23 mouse cellular contexts compared by ENCODE assay signal in genomic region chr9:74705698-74706097, GRCm38 (mm10).
DNase-seq lines count a peak whose midpoint lies in the region; ATAC-seq lines count a peak whose summit lies in the region.
"Had no signal": no experiment of that assay in that cellular context is flagged by ENCODE, and none has a peak within 500 bp of the region (broad histone marks: within the 10 kb centered on the region; RNA-seq: fewer than 3 reads in every experiment).

No protein-coding gene starts in this region.

- H3K27me3 ChIP-seq in midbrain, embryonic 11.5 days (ENCODE audit: control insufficient read depth, insufficient read depth, low read length): no peaks in the 10 kb centered on the region
- H3K27me3 ChIP-seq in midbrain, embryonic 13.5 days: no peaks in the 10 kb centered on the region
- no peaks in the 10 kb centered on the region for H3K27me3 ChIP-seq in hindbrain, embryonic 10.5 days (ENCODE audit: insufficient read depth, poor library complexity, severe bottlenecking)
- no peaks in the 10 kb centered on the region for H3K27me3 ChIP-seq in hindbrain, embryonic 16.5 days (replicated peaks; ENCODE audit: control insufficient read depth, insufficient read depth, low read length)
- H3K27me3 ChIP-seq: forebrain, embryonic 15.5 days; heart, embryonic 15.5 days; liver, embryonic 15.5 days; lung, embryonic 15.5 days; stomach, embryonic 15.5 days had no signal

- no peak overlapping the region for H3K4me3 ChIP-seq in midbrain, embryonic 11.5 days (ENCODE audit: low read depth, low read length)
- H3K4me3 ChIP-seq in midbrain, embryonic 13.5 days (replicated peaks): no peak overlapping the region
- no peak overlapping the region for H3K4me3 ChIP-seq in hindbrain, embryonic 10.5 days
- H3K4me3 ChIP-seq in hindbrain, embryonic 16.5 days (ENCODE audit: low read length): no peak overlapping the region
- H3K4me3 ChIP-seq: forebrain, embryonic 15.5 days; heart, embryonic 15.5 days; liver, embryonic 15.5 days; lung, embryonic 15.5 days; stomach, embryonic 15.5 days had no signal

- H3K9me3 ChIP-seq in midbrain, embryonic 11.5 days (ENCODE audit: control insufficient read depth, low read length): no peaks in the 10 kb centered on the region
- H3K9me3 ChIP-seq in midbrain, embryonic 13.5 days: no peaks in the 10 kb centered on the region
- H3K9me3 ChIP-seq in hindbrain, embryonic 10.5 days: no peaks in the 10 kb centered on the region
- no peaks in the 10 kb centered on the region for H3K9me3 ChIP-seq in hindbrain, embryonic 16.5 days (ENCODE audit: control insufficient read depth, low read length)
- H3K9me3 ChIP-seq: forebrain, embryonic 15.5 days; heart, embryonic 15.5 days; liver, embryonic 15.5 days; lung, embryonic 15.5 days; stomach, embryonic 15.5 days had no signal

- H3K4me2 ChIP-seq in midbrain, embryonic 11.5 days: no peak overlapping the region
- no peak overlapping the region for H3K4me2 ChIP-seq in midbrain, embryonic 13.5 days (replicated peaks)
- no peak overlapping the region for H3K4me2 ChIP-seq in hindbrain, embryonic 16.5 days (ENCODE audit: low read length)
- H3K4me2 ChIP-seq: forebrain, embryonic 15.5 days; heart, embryonic 15.5 days; liver, embryonic 15.5 days; lung, embryonic 15.5 days; stomach, embryonic 15.5 days had no signal

- no peaks in the 10 kb centered on the region for H3K36me3 ChIP-seq in midbrain, embryonic 11.5 days (ENCODE audit: control insufficient read depth, insufficient read depth, low read length)
- H3K36me3 ChIP-seq in midbrain, embryonic 13.5 days: no peaks in the 10 kb centered on the region
- no peaks in the 10 kb centered on the region for H3K36me3 ChIP-seq in hindbrain, embryonic 10.5 days
- H3K36me3 ChIP-seq in hindbrain, embryonic 16.5 days (ENCODE audit: control insufficient read depth, insufficient read depth, low read length): no peaks in the 10 kb centered on the region
- H3K36me3 ChIP-seq: forebrain, embryonic 15.5 days; heart, embryonic 15.5 days; liver, embryonic 15.5 days; lung, embryonic 15.5 days; stomach, embryonic 15.5 days had no signal

- no peak overlapping the region for H3K9ac ChIP-seq in midbrain, embryonic 11.5 days (ENCODE audit: low read length)
- no peak overlapping the region for H3K9ac ChIP-seq in midbrain, embryonic 13.5 days (replicated peaks)
- no peak overlapping the region for H3K9ac ChIP-seq in hindbrain, embryonic 16.5 days (ENCODE audit: low read depth, low read length)
- H3K9ac ChIP-seq: forebrain, embryonic 15.5 days; heart, embryonic 15.5 days; liver, embryonic 15.5 days; lung, embryonic 15.5 days; stomach, embryonic 15.5 days had no signal

- H3K27ac ChIP-seq in midbrain, embryonic 11.5 days (ENCODE audit: low read depth, low read length): no peak overlapping the region
- H3K27ac ChIP-seq in midbrain, embryonic 13.5 days: no peak overlapping the region
- peak overlapping the region; percentile 83 for H3K27ac ChIP-seq in hindbrain, embryonic 10.5 days
- no peak overlapping the region for H3K27ac ChIP-seq in hindbrain, embryonic 16.5 days (ENCODE audit: low read depth, low read length)
- H3K27ac ChIP-seq: forebrain, embryonic 15.5 days; heart, embryonic 15.5 days; liver, embryonic 15.5 days; lung, embryonic 15.5 days; stomach, embryonic 15.5 days had no signal

- 59% methylated on average over 4 of the region's 4 CpGs for WGBS in midbrain, embryonic 11.5 days
- WGBS in midbrain, embryonic 13.5 days: 50% methylated on average over 4 of the region's 4 CpGs
- WGBS in hindbrain, embryonic 10.5 days: 43% methylated on average over 4 of the region's 4 CpGs
- WGBS in hindbrain, embryonic 16.5 days: 47% methylated on average over 4 of the region's 4 CpGs

- ATAC-seq in midbrain, embryonic 11.5 days (ENCODE audit: low FRiP score): peak; percentile 60; the same call in 1 of the 2 replicates
- no peak for ATAC-seq in midbrain, embryonic 13.5 days
- ATAC-seq in hindbrain, embryonic 16.5 days: 0 out of 2 replicates have a peak, but pooled peaks have one; percentile 59
- ATAC-seq: forebrain, embryonic 15.5 days had no signal

- H3K4me1 ChIP-seq in midbrain, embryonic 11.5 days (ENCODE audit: control insufficient read depth, insufficient read depth, low read length): peaks cover 5% of the 10 kb centered on the region
- peaks cover 21% of the 10 kb centered on the region for H3K4me1 ChIP-seq in midbrain, embryonic 13.5 days (replicated peaks)
- peaks cover 43% of the 10 kb centered on the region for H3K4me1 ChIP-seq in hindbrain, embryonic 10.5 days (replicated peaks)
- H3K4me1 ChIP-seq in hindbrain, embryonic 16.5 days (ENCODE audit: control insufficient read depth, insufficient read depth, low read depth, low read length): no peaks in the 10 kb centered on the region
- H3K4me1 ChIP-seq: forebrain, embryonic 15.5 days; heart, embryonic 15.5 days; liver, embryonic 15.5 days; lung, embryonic 15.5 days; stomach, embryonic 15.5 days had no signal

- peak; percentile 67 to 71 for DNase-seq in cerebellum, postnatal 14 days
- no peak for DNase-seq in cerebellum, adult 9-10 months
- DNase-seq in midbrain, embryonic 11.5 days (ENCODE audit: low spot score, missing footprints): no peak
- DNase-seq in hindbrain, embryonic 10.5 days (ENCODE audit: low spot score): peak; percentile 46
- DNase-seq in lung, postnatal 4 days: no peak
- no peak for DNase-seq in spleen, postnatal 4 days (ENCODE audit: low spot score in 2 of 2)
- DNase-seq: adrenal gland, postnatal 14 days; cerebellum, postnatal 25 days; heart, postnatal 36 days; kidney, adult 8-10 months; kidney, postnatal 10 days; layer of hippocampus, postnatal 36 days; lung, postnatal 36 days; right cerebral cortex, adult 18-20 months; right cerebral cortex, postnatal 4 days; thymus, postnatal 36 days had no signal

Comparison
In these comparisons a context has a peak if more than half of its experiments do, and no peak if none do; other contexts are left out.
1. DNase-seq: peak in cerebellum, postnatal 14 days (2 of 2) and hindbrain, embryonic 10.5 days (single experiment); none in cerebellum, adult 9-10 months (single experiment), midbrain, embryonic 11.5 days (single experiment), lung, postnatal 4 days (0 of 2) and spleen, postnatal 4 days (0 of 2).